Mouse (Mus musculus): ENCODE measurements around the gene Gna14.

DNA sequence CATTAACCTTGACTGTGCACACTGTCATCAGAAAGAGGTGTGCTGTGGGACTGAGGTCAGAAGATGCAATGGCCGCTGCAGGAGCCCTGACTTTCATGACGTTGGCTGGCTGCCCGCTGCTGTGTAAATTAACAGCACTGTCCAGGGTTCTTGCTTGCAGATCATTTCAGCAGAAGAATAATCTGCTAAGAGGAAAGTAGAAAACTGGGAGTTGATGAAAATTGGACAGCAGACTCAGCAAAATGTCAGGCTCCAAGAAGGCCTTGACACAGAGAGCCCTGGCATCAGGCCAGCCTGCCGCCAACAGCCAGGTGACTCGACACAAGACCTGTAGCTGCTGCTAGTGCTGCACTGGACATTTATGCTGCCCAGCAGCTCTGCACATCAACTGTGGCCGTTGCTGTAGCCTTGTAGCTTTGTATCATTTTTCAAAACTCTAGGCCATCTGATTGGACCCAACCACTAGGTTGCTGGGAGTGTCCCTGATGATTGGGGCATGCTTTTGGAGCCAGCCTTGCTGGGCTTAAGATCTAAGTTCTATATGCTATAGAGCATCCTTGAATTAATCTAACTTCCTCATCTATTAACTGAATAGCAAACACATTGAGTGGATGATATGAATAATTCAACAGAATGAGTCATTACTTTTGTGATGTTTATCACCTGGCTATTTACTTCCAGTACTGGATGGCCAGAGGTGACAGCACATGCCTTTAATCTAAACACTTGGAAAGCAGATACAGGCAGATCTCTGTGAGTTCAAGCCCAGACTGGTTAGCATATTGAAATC, 12.5 kb downstream of the Gna14 start:
- TF ChIP-seq GATA1 (IDR thresholded peaks at IDR 0.05; ENCODE audit: borderline replicate concordance, low read length) (no peak), FLI1 (IDR thresholded peaks at IDR 0.05; ENCODE audit: low read length) (no peak)
